Mouse (Mus musculus) megakaryocyte-erythroid progenitor cell, adult 5-6 weeks (primary cell): ENCODE results near the gene Cd47. TPM values are rescaled to one million over a fixed set of nuclear protein-coding genes. Genes with fewer than 3 reads are reported as not detected.
A peak's percentile ranks its signal among the peaks of the same experiment; 100 is the strongest.
"Not testable (repeated sequence)": the region's sequence is repeated elsewhere in the genome, so short reads cannot be mapped to it uniquely, and the experiment has no call there.

Experiments used
- ATAC-seq: replicated peaks from 2 replicates; pipeline ENCODE4 v1.8.0; 2016; ENCODE audit warnings: mild to moderate bottlenecking, inconsistent platforms; ENCODE audit not compliant: severe bottlenecking, poor library complexity, low FRiP score, low TSS enrichment
- total RNA-seq, 2 experiments: library from RNA; stranded (forward) in 1 of 2; stranded (reverse) in 1 of 2; fragments of 200-1000, 215-1000 nt in 1 of 2; fragments of >200 nt in 1 of 2; fragmentation: Nextera tagmentation in 1 of 2; gene quantifications; 2 replicates each; pipeline ENCODE4 v1.2.3; 2014 to 2017

Gene Cd47
- total RNA-seq, 2 experiments from 2014 or later, result 180 to 252 TPM

GRCm38 (mm10) chr16:49818146-49818545, 17.8 kb downstream of the Cd47 start:
- ATAC-seq, result no peak; the same call in 1 of the 2 replicates

GRCm38 (mm10) chr16:49818627-49819026, 18.3 kb downstream of the Cd47 start:
- ATAC-seq, result peak; percentile 88

- no peak for ATAC-seq
Observed at GRCm38 (mm10) chr16:49819494-49819893, 19.2 kb downstream of the Cd47 start.

- not testable (repeated sequence) for ATAC-seq
Observed at GRCm38 (mm10) chr16:49830911-49831310, 30.6 kb downstream of the Cd47 start.

GRCm38 (mm10) chr16:49832339-49832738, 32.0 kb downstream of the Cd47 start:
- no peak for ATAC-seq

- ATAC-seq, result peak; percentile 69
Observed at GRCm38 (mm10) chr16:49834130-49834693, 33.9 kb downstream of the Cd47 start.

- ATAC-seq, result no peak
Observed at GRCm38 (mm10) chr16:49836634-49837164, 36.4 kb downstream of the Cd47 start.

- no peak for ATAC-seq
Observed at GRCm38 (mm10) chr16:49838923-49839322, 38.6 kb downstream of the Cd47 start.

- peak; percentile 97 for ATAC-seq
Observed at GRCm38 (mm10) chr16:49839681-49840535, 39.6 kb downstream of the Cd47 start.

- ATAC-seq, result no peak
Observed at GRCm38 (mm10) chr16:49843723-49844122, 43.4 kb downstream of the Cd47 start.

GRCm38 (mm10) chr16:49847224-49848003, 47.1 kb downstream of the Cd47 start:
- 0 out of 2 replicates have a peak, but pooled peaks have one; percentile 32 for ATAC-seq

GRCm38 (mm10) chr16:49848651-49849050, 48.3 kb downstream of the Cd47 start:
- no peak for ATAC-seq

GRCm38 (mm10) chr16:49852940-49853339, 52.6 kb downstream of the Cd47 start:
- no peak for ATAC-seq

GRCm38 (mm10) chr16:49853633-49854032, 53.3 kb downstream of the Cd47 start:
- no peak for ATAC-seq

GRCm38 (mm10) chr16:49854194-49854593, 53.9 kb downstream of the Cd47 start:
- no peak for ATAC-seq

- ATAC-seq, result peak; percentile 60
Observed at GRCm38 (mm10) chr16:49854931-49855835, 54.9 kb downstream of the Cd47 start.

GRCm38 (mm10) chr16:49855836-49856503, 55.6 kb downstream of the Cd47 start:
- ATAC-seq, result peak; percentile 6; the same call in 1 of the 2 replicates

GRCm38 (mm10) chr16:49856661-49857060, 56.3 kb downstream of the Cd47 start:
- ATAC-seq, result no peak
